Mouse (Mus musculus) embryonic facial prominence, embryonic 12.5 days (tissue): ENCODE measurements at regions not wholly inside any gene's neighbourhood (a gene's known extent, or its start where the extent isn't known, plus 50 kb on each side); places are given as distances from the start of the nearest gene placed in this dataset.

ENCODE experiments used
- ATAC-seq: fragments of 200-750 bp; cut with Nextera tagmentation; 2 replicates; pipeline ENCODE4 v1.8.0; 2017; ENCODE audit not compliant: insufficient number of reproducible peaks, insufficient read depth, low FRiP score, low TSS enrichment
- H3K27ac ChIP-seq: fragments of 300-500 bp; sonication (generic); 2 replicates; pipeline ENCODE4 v1.5.1; 2016; ENCODE audit warnings: mild to moderate bottlenecking
- H3K27me3 ChIP-seq: fragments of 300-500 bp; sonication (generic); 2 replicates; pipeline ENCODE4 v1.6.1; 2016; ENCODE audit warnings: mild to moderate bottlenecking, moderate library complexity
- H3K36me3 ChIP-seq: fragments of 300-500 bp; sonication (generic); 2 replicates; pipeline ENCODE4 v1.6.1; 2016; ENCODE audit warnings: mild to moderate bottlenecking
- H3K4me1 ChIP-seq: fragments of 300-500 bp; sonication (generic); 2 replicates; pipeline ENCODE4 v1.6.1; 2016
- H3K4me2 ChIP-seq: fragments of 300-500 bp; sonication (generic); replicated peaks from 2 replicates; pipeline ENCODE4 v1.6.1; 2016; ENCODE audit warnings: mild to moderate bottlenecking, moderate library complexity
- H3K4me3 ChIP-seq: fragments of 300-500 bp; sonication (generic); 2 replicates; pipeline ENCODE4 v1.5.1; 2016; ENCODE audit warnings: mild to moderate bottlenecking
- H3K9ac ChIP-seq: fragments of 300-500 bp; sonication (generic); 2 replicates; pipeline ENCODE4 v1.6.1; 2016; ENCODE audit warnings: mild to moderate bottlenecking, moderate library complexity
- H3K9me3 ChIP-seq: fragments of 300-500 bp; sonication (generic); 2 replicates; pipeline ENCODE4 v1.6.1; 2016; ENCODE audit warnings: mild to moderate bottlenecking, moderate library complexity
- WGBS: fragments of 180-500 bp; shearing (Covaris S2); methylation state at CpG from one replicate; pipeline ENCODE4 v1.1.7; 2016; 5-methylcytosine and 5-hydroxymethylcytosine counted together

- no peak overlapping the region for H3K4me3 ChIP-seq
- H3K27ac ChIP-seq = no peak overlapping the region
- H3K36me3 ChIP-seq = no peaks in the 10 kb centered on the region
- H3K9ac ChIP-seq = no peak overlapping the region
- H3K4me2 ChIP-seq = no peak overlapping the region
- 66% methylated on average over 14 of the region's 14 CpGs for WGBS
- ATAC-seq = no peak
- no peaks in the 10 kb centered on the region for H3K9me3 ChIP-seq
- peaks cover 5% of the 10 kb centered on the region; the same call in 1 of the 2 replicates for H3K4me1 ChIP-seq
- no peaks in the 10 kb centered on the region for H3K27me3 ChIP-seq
Observed at GRCm38 (mm10) chr17:27317576-27318277, 113.5 kb upstream of the Lemd2 start.

DNA sequence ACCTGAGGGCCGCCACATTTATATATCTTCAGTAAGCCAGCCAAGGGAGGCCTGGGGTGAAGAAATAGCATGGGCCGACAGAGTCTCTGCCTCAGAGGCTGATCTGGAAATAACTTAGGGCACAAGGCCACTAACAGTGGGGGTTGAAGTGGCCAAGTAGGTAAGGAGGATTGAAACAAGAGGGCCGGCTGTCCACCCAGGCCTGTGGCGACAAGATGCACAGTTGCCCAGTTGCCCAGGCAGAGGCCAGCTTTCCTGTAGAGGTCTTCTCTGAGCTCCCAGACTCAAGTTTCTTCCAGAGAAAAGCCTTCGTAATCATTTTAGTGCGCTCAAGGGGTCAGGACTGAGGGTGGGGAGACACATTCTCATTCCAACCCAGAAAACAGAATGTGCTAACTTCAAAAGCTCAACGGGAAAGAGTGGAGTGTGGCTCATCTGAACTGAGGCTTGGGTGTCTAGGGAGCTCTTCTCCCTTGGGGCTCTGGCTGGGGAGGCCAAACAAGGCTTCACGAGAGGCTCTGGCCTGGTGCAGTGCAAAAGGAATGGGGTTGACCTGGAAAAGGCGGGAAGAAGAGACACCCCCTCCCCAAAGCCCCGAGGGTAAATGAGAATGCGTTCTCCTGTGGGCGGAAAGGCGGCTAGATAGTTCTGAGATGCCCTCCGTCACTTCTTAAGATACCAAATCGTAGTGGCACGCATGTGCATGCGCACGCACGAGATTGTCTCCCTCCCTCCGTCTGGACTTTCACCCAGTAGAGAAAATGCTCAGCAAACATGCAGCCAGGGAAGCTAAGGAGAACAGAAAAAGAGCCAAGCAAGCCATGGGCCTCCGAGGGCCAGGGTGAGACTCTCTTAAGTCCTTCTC is 112.7 kb upstream of the Lemd2 start:
- no peak for ATAC-seq
- H3K4me3 ChIP-seq = no peak overlapping the region
- H3K36me3 ChIP-seq = no peaks in the 10 kb centered on the region
- WGBS = 81% methylated on average over 21 of the region's 21 CpGs
- H3K9me3 ChIP-seq = no peaks in the 10 kb centered on the region
- no peak overlapping the region for H3K9ac ChIP-seq
- H3K27ac ChIP-seq = no peak overlapping the region
- H3K4me1 ChIP-seq = peaks cover 5% of the 10 kb centered on the region; the same call in 1 of the 2 replicates
- no peak overlapping the region for H3K4me2 ChIP-seq
- no peaks in the 10 kb centered on the region for H3K27me3 ChIP-seq

- no peak for ATAC-seq
- no peaks in the 10 kb centered on the region for H3K36me3 ChIP-seq
- no peak overlapping the region for H3K27ac ChIP-seq
- no peak overlapping the region for H3K4me2 ChIP-seq
- H3K9ac ChIP-seq = no peak overlapping the region
- H3K4me3 ChIP-seq = no peak overlapping the region
- WGBS = 77% methylated on average over 11 of the region's 11 CpGs
- H3K4me1 ChIP-seq = peaks cover 5% of the 10 kb centered on the region; the same call in 1 of the 2 replicates
- no peaks in the 10 kb centered on the region for H3K9me3 ChIP-seq
- no peaks in the 10 kb centered on the region for H3K27me3 ChIP-seq
Observed at GRCm38 (mm10) chr17:27315947-27316628, 111.8 kb upstream of the Lemd2 start.

- Histone ChIP-seq H3K36me3 (no peaks in the 10 kb centered on the region), H3K27me3 (no peaks in the 10 kb centered on the region), H3K9ac (no peak overlapping the region), H3K4me2 (no peak overlapping the region), H3K4me3 (no peak overlapping the region), H3K9me3 (no peaks in the 10 kb centered on the region), H3K4me1 (peaks cover 5% of the 10 kb centered on the region; the same call in 1 of the 2 replicates), H3K27ac (no peak overlapping the region)
- WGBS = 60% methylated on average over 3 of the region's 3 CpGs
- ATAC-seq = no peak
Observed at GRCm38 (mm10) chr17:27315428-27315827, 111.2 kb upstream of the Lemd2 start.

GRCm38 (mm10) chr17:27314821-27315392 is 110.6 kb upstream of the Lemd2 start:
- no peak for ATAC-seq
- no peak overlapping the region for H3K27ac ChIP-seq
- no peaks in the 10 kb centered on the region for H3K36me3 ChIP-seq
- no peaks in the 10 kb centered on the region for H3K27me3 ChIP-seq
- no peak overlapping the region for H3K4me2 ChIP-seq
- no peak overlapping the region for H3K9ac ChIP-seq
- H3K4me3 ChIP-seq = no peak overlapping the region
- H3K4me1 ChIP-seq = peaks cover 5% of the 10 kb centered on the region; the same call in 1 of the 2 replicates
- H3K9me3 ChIP-seq = no peaks in the 10 kb centered on the region
- WGBS = 72% methylated on average over 7 of the region's 7 CpGs

- no peak for ATAC-seq
- H3K27me3 ChIP-seq = no peaks in the 10 kb centered on the region
- no peak overlapping the region for H3K9ac ChIP-seq
- H3K4me2 ChIP-seq = no peak overlapping the region
- H3K27ac ChIP-seq = no peak overlapping the region
- H3K9me3 ChIP-seq = no peaks in the 10 kb centered on the region
- no peak overlapping the region for H3K4me3 ChIP-seq
- WGBS = 40% methylated on average over 4 of the region's 4 CpGs
- no peaks in the 10 kb centered on the region for H3K36me3 ChIP-seq
- peaks cover 9% of the 10 kb centered on the region; the same call in 1 of the 2 replicates for H3K4me1 ChIP-seq
Observed at GRCm38 (mm10) chr17:27308933-27309332, 104.7 kb upstream of the Lemd2 start.

DNA sequence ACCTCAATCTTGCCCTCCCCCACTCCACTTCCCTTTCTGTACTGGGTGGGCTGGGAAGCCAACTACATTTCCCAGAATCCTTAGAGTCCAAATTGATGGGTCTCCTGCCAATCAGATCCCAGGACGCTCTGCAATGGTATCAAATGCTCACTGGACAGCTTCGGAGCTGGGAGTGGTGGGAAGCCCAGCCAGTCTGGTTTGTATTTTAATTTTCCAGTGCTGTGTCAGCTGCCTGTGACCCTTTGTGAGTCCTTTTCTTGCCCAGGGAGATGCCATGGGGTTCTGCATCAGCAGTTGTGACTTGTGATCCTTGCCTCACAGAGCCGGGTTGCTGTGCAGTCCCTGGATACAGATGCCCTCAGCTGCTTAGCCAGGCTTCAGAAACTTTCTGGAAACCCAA is 100.6 kb upstream of the Lemd2 start:
- WGBS = 57% methylated on average over 3 of the region's 3 CpGs
- no peak overlapping the region for H3K4me2 ChIP-seq
- H3K36me3 ChIP-seq = no peaks in the 10 kb centered on the region
- peaks cover 10% of the 10 kb centered on the region; the same call in 1 of the 2 replicates for H3K4me1 ChIP-seq
- H3K27ac ChIP-seq = peak overlapping the region; percentile 30; the same call in 1 of the 2 replicates
- no peak overlapping the region for H3K9ac ChIP-seq
- no peak for ATAC-seq
- H3K27me3 ChIP-seq = no peaks in the 10 kb centered on the region
- no peaks in the 10 kb centered on the region for H3K9me3 ChIP-seq
- no peak overlapping the region for H3K4me3 ChIP-seq

GRCm38 (mm10) chr17:27303633-27304479 is 99.6 kb upstream of the Lemd2 start:
- Histone ChIP-seq H3K9ac (no peak overlapping the region), H3K4me1 (peaks cover 8% of the 10 kb centered on the region; the same call in 1 of the 2 replicates), H3K36me3 (no peaks in the 10 kb centered on the region), H3K27me3 (no peaks in the 10 kb centered on the region), H3K4me3 (no peak overlapping the region), H3K4me2 (no peak overlapping the region), H3K27ac (no peak overlapping the region), H3K9me3 (no peaks in the 10 kb centered on the region)
- 82% methylated on average over 17 of the region's 17 CpGs for WGBS
- no peak for ATAC-seq

- no peak overlapping the region for H3K4me2 ChIP-seq
- H3K9me3 ChIP-seq = no peaks in the 10 kb centered on the region
- no peak overlapping the region for H3K9ac ChIP-seq
- H3K27ac ChIP-seq = no peak overlapping the region
- WGBS = 92% methylated on average over 12 of the region's 12 CpGs
- ATAC-seq = no peak
- H3K36me3 ChIP-seq = no peaks in the 10 kb centered on the region
- H3K4me1 ChIP-seq = peaks cover 8% of the 10 kb centered on the region; the same call in 1 of the 2 replicates
- no peak overlapping the region for H3K4me3 ChIP-seq
- no peaks in the 10 kb centered on the region for H3K27me3 ChIP-seq
Observed at GRCm38 (mm10) chr17:27303061-27303460, 98.8 kb upstream of the Lemd2 start.

GRCm38 (mm10) chr17:27301376-27301775 is 97.1 kb upstream of the Lemd2 start:
- no peak for ATAC-seq
- no peak overlapping the region for H3K27ac ChIP-seq
- H3K27me3 ChIP-seq = no peaks in the 10 kb centered on the region
- 70% methylated on average over 11 of the region's 11 CpGs for WGBS
- H3K9ac ChIP-seq = no peak overlapping the region
- no peak overlapping the region for H3K4me2 ChIP-seq
- H3K4me1 ChIP-seq = peaks cover 8% of the 10 kb centered on the region; the same call in 1 of the 2 replicates
- H3K36me3 ChIP-seq = no peaks in the 10 kb centered on the region
- no peaks in the 10 kb centered on the region for H3K9me3 ChIP-seq
- no peak overlapping the region for H3K4me3 ChIP-seq
